Mouse (Mus musculus): Measurements from ENCODE around the gene Rpl27.

DNA sequence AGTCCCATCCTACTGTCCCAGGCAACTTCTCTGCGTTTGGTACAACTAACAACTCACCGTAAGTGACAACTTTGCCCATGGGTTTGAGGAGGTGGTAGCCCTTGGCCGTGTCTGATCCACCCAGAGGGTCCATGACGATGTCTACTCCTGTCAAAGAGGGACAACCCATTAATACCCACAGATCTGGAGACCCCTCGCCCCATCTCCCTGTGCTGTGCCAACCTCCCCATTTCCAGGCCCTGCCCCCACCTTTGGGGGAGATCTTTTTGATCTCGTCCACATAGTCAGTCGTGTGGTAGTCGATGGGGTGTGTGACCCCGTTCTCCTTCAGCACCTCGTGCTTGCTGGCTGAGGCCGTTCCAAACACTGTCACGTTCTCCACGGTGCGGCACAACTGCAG is 20.0 kb downstream of the Rpl27 start:
- no peak for TF ChIP-seq CTCF (IDR thresholded peaks at IDR 0.05; ENCODE audit: extremely low read depth, insufficient read length, insufficient replicate concordance, low read depth, low read length)
- no peak for TF ChIP-seq POLR2A (IDR thresholded peaks at IDR 0.05; ENCODE audit: low read depth, low read length)
